Mouse (Mus musculus) MEL (cell line): ENCODE data around the gene 9430097D07Rik. TPM values are rescaled to one million over a fixed set of nuclear protein-coding genes. Genes with fewer than 3 reads are reported as not detected.

Experiments
- DNase-seq: peaks from one replicate; pipeline ENCODE4 v3.0.0; 2011; ENCODE audit warnings: low read depth, low spot score
- H3K27ac ChIP-seq: 2 replicates; pipeline ENCODE4 v1.5.1; 2012; ENCODE audit warnings: low read depth, mild to moderate bottlenecking, control low read depth, low read length, moderate library complexity; ENCODE audit not compliant: control insufficient read depth
- H3K27me3 ChIP-seq, 2 experiments: fragments of 150-350 bp in 1 of 2; sonication (generic) in 1 of 2; 2 replicates each; pipeline ENCODE4 v1.6.1; 2012; ENCODE audit warnings: low read length in 2 of 2, mild to moderate bottlenecking in 2 of 2, improper control_type of control experiment in 1 of 2, moderate library complexity in 1 of 2; ENCODE audit not compliant: insufficient read depth in 2 of 2, control insufficient read depth in 1 of 2
- H3K36me3 ChIP-seq, 2 experiments: 2 replicates each; pipeline ENCODE4 v1.6.1; 2012 to 2014; ENCODE audit warnings: low read length in 2 of 2, improper control_type of control experiment in 1 of 2, inconsistent platforms in 1 of 2, mild to moderate bottlenecking in 1 of 2; ENCODE audit not compliant: insufficient read depth in 2 of 2, control insufficient read depth in 1 of 2
- H3K4me1 ChIP-seq, 2 experiments: fragments of 150-350 bp in 1 of 2; sonication (generic) in 1 of 2; 2 replicates each; pipeline ENCODE4 v1.6.1; 2012; ENCODE audit warnings: low read length in 2 of 2, improper control_type of control experiment in 1 of 2, mild to moderate bottlenecking in 1 of 2; ENCODE audit not compliant: insufficient read depth in 2 of 2, control insufficient read depth in 1 of 2
- H3K4me3 ChIP-seq, 2 experiments: fragments of 150-350 bp in 1 of 2; sonication (generic) in 1 of 2; 2 replicates each; pipeline ENCODE4 v1.5.1; 2012; ENCODE audit warnings: low read depth in 2 of 2, low read length in 2 of 2, mild to moderate bottlenecking in 2 of 2, moderate library complexity in 2 of 2, control low read depth in 1 of 2, improper control_type of control experiment in 1 of 2; ENCODE audit not compliant: control insufficient read depth in 1 of 2, insufficient read depth in 1 of 2
- H3K79me2 ChIP-seq: 2 replicates; pipeline ENCODE4 v1.6.1; 2012; ENCODE audit warnings: mild to moderate bottlenecking, low read length, moderate library complexity; ENCODE audit not compliant: control insufficient read depth, poor library complexity, insufficient read depth
- H3K9ac ChIP-seq: 2 replicates; pipeline ENCODE4 v1.6.1; 2012; ENCODE audit warnings: low read depth, mild to moderate bottlenecking, control low read depth, low read length, moderate library complexity; ENCODE audit not compliant: control insufficient read depth, poor library complexity, severe bottlenecking
- H3K9me3 ChIP-seq: fragments of 150-350 bp; sonication (generic); replicated peaks from 2 replicates; pipeline ENCODE4 v1.6.1; 2012; ENCODE audit warnings: mild to moderate bottlenecking, low read length, improper control_type of control experiment, moderate library complexity; ENCODE audit not compliant: insufficient read depth
- CTCF ChIP-seq, 3 experiments: IDR thresholded peaks in 2 of 3; conservative IDR thresholded peaks in 1 of 3; 2 replicates each; pipeline ENCODE4 v1.5.1; 2011 to 2012; ENCODE audit warnings: low read length in 3 of 3, low read depth in 2 of 3, mild to moderate bottlenecking in 2 of 3, improper control_type of control experiment in 1 of 3, inconsistent platforms in 1 of 3, mixed read lengths in 1 of 3, moderate library complexity in 1 of 3; ENCODE audit not compliant: control insufficient read depth in 1 of 3, insufficient read depth in 1 of 3, poor library complexity in 1 of 3, severe bottlenecking in 1 of 3
- EP300 ChIP-seq, 2 experiments: IDR thresholded peaks; 2 replicates each; pipeline ENCODE4 v1.6.1; 2011; ENCODE audit warnings: improper control_type of control experiment in 2 of 2, low read length in 2 of 2, low read depth in 1 of 2, mild to moderate bottlenecking in 1 of 2
- GABPA ChIP-seq: IDR thresholded peaks from 2 replicates; pipeline ENCODE4 v1.6.1; 2012; ENCODE audit warnings: low read depth, mild to moderate bottlenecking, inconsistent platforms, low read length, improper control_type of control experiment, moderate library complexity
- JUND ChIP-seq: IDR thresholded peaks from 2 replicates; pipeline ENCODE4 v1.6.1; 2011; ENCODE audit warnings: low read depth, mild to moderate bottlenecking, improper control_type of control experiment, low read length
- MAX ChIP-seq: IDR thresholded peaks from 2 replicates; pipeline ENCODE4 v1.6.1; 2011; ENCODE audit warnings: low read length, improper control_type of control experiment
- MAZ ChIP-seq: IDR thresholded peaks from 2 replicates; pipeline ENCODE4 v1.6.1; 2012; ENCODE audit warnings: low read depth, mild to moderate bottlenecking, inconsistent platforms, low read length, improper control_type of control experiment
- NRF1 ChIP-seq: IDR thresholded peaks from 2 replicates; pipeline ENCODE4 v1.6.1; 2014; ENCODE audit warnings: low read depth, mild to moderate bottlenecking, inconsistent platforms, low read length, improper control_type of control experiment, moderate library complexity; ENCODE audit not compliant: poor library complexity, insufficient read depth, severe bottlenecking
- RCOR1 ChIP-seq: IDR thresholded peaks from 2 replicates; pipeline ENCODE4 v1.6.1; 2012; ENCODE audit warnings: low read depth, mild to moderate bottlenecking, inconsistent platforms, low read length, improper control_type of control experiment
- SMC3 ChIP-seq: IDR thresholded peaks from 2 replicates; pipeline ENCODE4 v1.6.1; 2011; ENCODE audit warnings: low read depth, low read length, improper control_type of control experiment
- TAL1 ChIP-seq: IDR thresholded peaks from 2 replicates; pipeline ENCODE4 v1.6.1; 2012; ENCODE audit warnings: mild to moderate bottlenecking, inconsistent platforms, low read length, moderate library complexity, mixed read lengths
- TBP ChIP-seq: IDR thresholded peaks from 2 replicates; pipeline ENCODE4 v1.8.0; 2011; ENCODE audit warnings: low read depth, low read length, improper control_type of control experiment
- UBTF ChIP-seq: IDR thresholded peaks from 2 replicates; pipeline ENCODE4 v1.6.1; 2012; ENCODE audit warnings: low read depth, mild to moderate bottlenecking, inconsistent platforms, low read length, improper control_type of control experiment, moderate library complexity, borderline replicate concordance; ENCODE audit not compliant: insufficient read depth
- USF1 ChIP-seq: IDR thresholded peaks from 2 replicates; pipeline ENCODE4 v1.6.1; 2014; ENCODE audit warnings: low read depth, mild to moderate bottlenecking, inconsistent platforms, low read length, improper control_type of control experiment, moderate library complexity
- ZKSCAN1 ChIP-seq: IDR thresholded peaks from 2 replicates; pipeline ENCODE4 v1.6.1; 2012; ENCODE audit warnings: low read depth, mild to moderate bottlenecking, inconsistent platforms, low read length, improper control_type of control experiment, moderate library complexity
- polyA plus RNA-seq, 2 experiments: library from polyadenylated mRNA; stranded (reverse) in 1 of 2; unstranded in 1 of 2; fragments of >175 nt in 1 of 2; fragments of >200 nt in 1 of 2; gene quantifications; 2 replicates each; pipeline versions ENCODE4 v1.2.1 to v1.2.4; 2012; ENCODE audit warnings: low replicate concordance in 2 of 2, low read depth in 1 of 2; ENCODE audit not compliant: insufficient read length in 2 of 2, insufficient read depth in 1 of 2, missing spikeins in 1 of 2
- total RNA-seq: library from RNA; depleted of rRNA; stranded (reverse); fragments of 300-350 nt; gene quantifications from 2 replicates; pipeline ENCODE4 v1.2.3, GENCODE M21; 2012

Gene 9430097D07Rik
- total and polyA plus RNA-seq, 3 experiments = 0.11 to 0.12 TPM; not detected in 1

DNA sequence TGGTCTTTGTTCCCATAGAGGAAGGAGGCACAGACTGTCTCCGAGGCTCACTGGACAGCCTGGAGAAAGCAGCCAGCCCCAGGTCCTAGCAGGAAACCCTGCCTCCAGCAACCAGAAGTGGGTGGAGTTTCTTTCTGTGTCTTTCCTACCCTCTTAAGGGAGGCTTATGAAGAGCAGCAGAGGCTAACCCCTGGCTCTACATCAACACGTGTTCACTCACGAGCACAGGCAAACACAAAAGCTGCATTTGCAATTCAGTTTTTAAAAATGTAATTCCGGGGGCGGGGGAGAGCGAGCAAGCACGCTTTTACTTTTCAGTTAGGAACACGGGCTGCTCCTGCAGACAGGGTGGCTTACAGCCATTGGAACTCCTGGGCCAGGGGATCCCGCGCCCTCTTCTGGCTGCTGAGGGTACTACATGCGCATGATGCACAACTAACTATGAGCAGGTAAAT is 27.1 kb upstream of the 9430097D07Rik start:
- H3K9me3 ChIP-seq = no peaks in the 10 kb centered on the region
- peak; percentile 76 for DNase-seq
- 0 out of 2 replicates have a peak, but pooled peaks have one; percentile 8 for TF ChIP-seq NRF1
- TF ChIP-seq ZKSCAN1 = no peak
- no peak for TF ChIP-seq TAL1
- no peak for TF ChIP-seq USF1
- TF ChIP-seq CTCF (IDR thresholded peaks at IDR 0.05 in 2 of 3, conservative IDR thresholded peaks at IDR 0.05 in 1 of 3; ENCODE audit: control insufficient read depth in 1 of 3, insufficient read depth in 1 of 3, low read depth in 2 of 3, low read length in 3 of 3, poor library complexity in 1 of 3, severe bottlenecking in 1 of 3) = peak; percentile 49 to 71 (median 51); a peak in 5 of 6 replicates
- TF ChIP-seq SMC3 = peak; percentile 39
- no peak for TF ChIP-seq GABPA
- TF ChIP-seq EP300 (IDR thresholded peaks at IDR 0.05; ENCODE audit: low read depth in 1 of 2, low read length in 2 of 2) = no peak
- TF ChIP-seq JUND = no peak
- TF ChIP-seq MAZ = no peak
- 0 out of 2 replicates have a peak, but pooled peaks have one; percentile 45 for TF ChIP-seq MAX
- no peak for TF ChIP-seq RCOR1
- no peak overlapping the region for H3K4me3 ChIP-seq
- peaks cover 2% of the 10 kb centered on the region; the same call in 1 of the 2 replicates for H3K79me2 ChIP-seq
- no peak overlapping the region for H3K27ac ChIP-seq
- H3K9ac ChIP-seq = peak overlapping the region; percentile 14; the same call in 1 of the 2 replicates
- H3K4me1 ChIP-seq = peaks cover 0 to 7% of the 10 kb centered on the region in 2 experiments
- no peaks in the 10 kb centered on the region for H3K27me3 ChIP-seq
- H3K36me3 ChIP-seq = peaks cover 0 to 2% of the 10 kb centered on the region in 2 experiments; a peak in 2 of 4 replicates

DNA sequence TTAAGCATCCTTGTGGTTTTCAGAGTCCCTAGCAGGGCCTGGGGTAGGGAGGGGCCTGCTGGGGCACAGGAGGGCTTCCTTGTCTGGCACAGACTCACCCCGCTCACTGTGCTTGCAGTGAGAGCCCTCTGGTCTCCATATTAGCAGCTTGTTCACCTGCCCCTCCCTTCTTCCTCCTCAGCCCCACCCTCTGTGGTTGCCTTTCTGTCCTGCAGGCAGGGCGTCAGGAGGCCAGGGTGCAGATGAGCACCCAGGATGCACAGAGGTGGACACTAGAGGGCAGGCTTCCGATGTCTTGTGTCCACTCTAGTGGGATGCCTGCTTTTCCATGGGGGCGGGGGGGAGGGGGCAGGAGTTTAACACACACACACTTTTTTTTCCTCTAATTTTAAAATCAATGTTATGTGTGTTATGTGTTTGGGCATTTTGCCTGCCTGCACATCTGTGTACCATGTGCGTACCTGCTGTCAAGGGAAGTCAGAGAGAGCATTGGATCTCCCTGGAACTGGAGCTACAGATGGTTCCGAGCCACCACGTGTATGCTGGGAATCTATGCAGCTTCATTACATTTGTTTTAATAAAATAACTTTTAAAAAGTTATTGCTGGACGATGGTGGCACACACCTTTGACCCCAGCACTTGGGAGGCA is 26.1 kb upstream of the 9430097D07Rik start:
- H3K27ac ChIP-seq = no peak overlapping the region
- H3K9ac ChIP-seq = no peak overlapping the region
- peaks cover 0 to 6% of the 10 kb centered on the region in 2 experiments for H3K4me1 ChIP-seq
- H3K79me2 ChIP-seq = no peaks in the 10 kb centered on the region
- no peaks in the 10 kb centered on the region for H3K27me3 ChIP-seq
- TF ChIP-seq UBTF (no peak), TBP (no peak)
- H3K36me3 ChIP-seq = peaks cover 0 to 2% of the 10 kb centered on the region in 2 experiments; a peak in 1 of 4 replicates
- H3K9me3 ChIP-seq = no peaks in the 10 kb centered on the region
- H3K4me3 ChIP-seq = no peak overlapping the region
- DNase-seq = no peak
